Mouse (Mus musculus) gastrocnemius, postnatal 4 days (tissue): Measurements from ENCODE around the gene Sltm. TPM values are rescaled to one million over a fixed set of nuclear protein-coding genes. Genes with fewer than 3 reads are reported as not detected.
"Not testable (repeated sequence)": the region's sequence is repeated elsewhere in the genome, so short reads cannot be mapped to it uniquely, and the experiment has no call there.

ENCODE experiments used
- DNase-seq, 2 experiments: peaks; one replicate each; pipeline ENCODE4 v3.0.0; 2021 to 2022; ENCODE audit warnings: low spot score in 2 of 2, mixed read lengths in 2 of 2
- total RNA-seq, 2 experiments: library from RNA; stranded (reverse); gene quantifications; 2 replicates each; pipeline ENCODE4 v1.2.3; 2021

The Sltm gene
- total RNA-seq, 2 experiments from 2014 or later = 25.4 to 32.1 TPM

DNA sequence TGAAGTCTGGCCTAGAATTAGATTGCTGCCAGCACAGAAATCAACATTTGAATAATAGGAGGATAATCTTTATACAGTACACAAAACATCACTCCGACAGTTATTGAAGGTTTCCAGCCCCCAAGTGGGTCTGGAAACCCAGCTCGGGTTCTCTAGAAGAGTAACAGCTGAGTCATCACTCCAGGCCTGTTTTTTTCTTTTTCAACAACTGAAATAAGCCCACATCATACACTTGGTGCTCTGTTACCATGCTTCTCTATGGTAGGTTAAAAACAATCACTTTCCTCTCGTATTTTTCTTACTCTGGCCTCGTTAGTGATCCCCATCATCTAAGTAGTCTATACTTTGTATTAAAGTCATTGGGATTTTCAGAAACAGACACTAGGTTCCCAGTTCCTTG is 5.8 kb downstream of the Sltm start:
- no peak for DNase-seq

DNA sequence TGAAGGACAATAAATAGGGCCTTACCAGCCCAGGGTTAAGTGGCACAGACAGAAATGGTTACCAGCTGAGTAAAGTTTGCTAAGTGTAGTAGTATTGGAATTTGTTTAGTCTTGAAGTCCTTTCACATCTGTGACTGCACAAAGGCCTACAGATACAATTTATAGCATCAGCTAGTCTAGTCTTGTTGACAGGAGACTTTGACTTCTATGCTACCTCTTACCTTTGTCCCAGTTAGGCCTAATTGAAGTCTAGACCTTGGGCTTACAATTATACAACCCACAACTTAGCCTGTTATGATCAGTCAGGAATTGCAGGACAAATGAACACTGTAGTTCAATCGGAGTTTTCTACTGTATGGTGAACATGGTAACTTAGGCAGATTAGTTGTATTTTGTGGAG is 9.0 kb downstream of the Sltm start:
- no peak for DNase-seq

DNA sequence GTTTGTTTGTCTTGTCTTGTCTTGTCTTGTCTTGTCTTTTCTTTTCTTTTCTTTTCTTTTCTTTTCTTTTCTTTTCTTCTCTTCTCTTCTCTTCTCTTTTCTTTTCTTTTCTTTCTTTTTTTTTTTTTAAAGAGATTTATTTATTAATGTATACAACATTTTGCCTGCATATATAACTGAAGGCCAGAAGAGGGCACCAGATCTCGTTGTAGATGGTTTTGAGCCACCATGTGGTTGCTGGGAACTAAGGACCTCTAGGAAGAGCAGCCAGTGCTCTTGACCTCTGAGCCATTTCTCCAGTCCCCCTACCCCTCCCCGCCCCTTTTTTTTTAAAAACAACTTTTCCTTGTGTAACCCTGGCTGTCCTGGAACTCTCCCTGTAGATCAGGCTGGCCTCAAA is 9.7 kb downstream of the Sltm start:
- not testable (repeated sequence) for DNase-seq

DNA sequence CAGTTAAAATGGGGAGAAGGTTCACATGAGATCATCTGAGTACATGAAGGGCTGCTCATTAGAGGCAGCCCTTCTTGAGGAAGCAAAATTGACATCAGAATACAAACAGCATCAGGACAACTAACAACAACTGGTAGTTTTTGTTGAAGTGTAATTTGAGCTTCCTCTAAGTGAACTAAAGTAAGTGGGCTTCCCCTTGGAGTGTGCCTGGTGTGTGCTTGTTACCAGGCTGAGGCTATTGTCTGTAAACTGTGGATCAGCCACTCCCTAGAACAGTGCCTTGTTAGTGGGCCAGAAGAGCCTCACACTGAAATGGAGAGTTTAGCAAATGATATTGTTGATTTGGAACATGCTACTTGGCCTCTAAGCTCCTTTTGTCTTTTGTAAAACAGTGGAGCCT is 12.9 kb downstream of the Sltm start:
- DNase-seq = no peak

DNA sequence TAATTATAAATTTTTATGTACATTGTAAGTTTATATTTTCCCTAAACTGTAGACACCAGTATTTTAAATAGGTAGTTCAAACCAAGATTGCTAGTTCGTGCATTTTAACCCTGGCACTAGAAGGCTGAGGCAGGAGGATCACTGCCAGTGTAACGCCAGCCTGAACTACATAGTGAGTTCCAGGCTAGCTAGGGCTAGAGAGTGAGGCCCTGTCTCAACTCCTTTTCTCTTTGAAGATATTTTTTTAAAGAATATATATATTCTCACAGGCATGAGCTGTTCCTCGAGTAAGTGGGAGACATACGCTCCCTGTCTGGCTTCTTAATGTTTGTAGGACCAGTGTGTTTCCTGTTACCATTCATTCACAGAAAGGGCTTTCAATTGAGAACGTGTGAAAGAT is 14.2 kb downstream of the Sltm start:
- DNase-seq = no peak

DNA sequence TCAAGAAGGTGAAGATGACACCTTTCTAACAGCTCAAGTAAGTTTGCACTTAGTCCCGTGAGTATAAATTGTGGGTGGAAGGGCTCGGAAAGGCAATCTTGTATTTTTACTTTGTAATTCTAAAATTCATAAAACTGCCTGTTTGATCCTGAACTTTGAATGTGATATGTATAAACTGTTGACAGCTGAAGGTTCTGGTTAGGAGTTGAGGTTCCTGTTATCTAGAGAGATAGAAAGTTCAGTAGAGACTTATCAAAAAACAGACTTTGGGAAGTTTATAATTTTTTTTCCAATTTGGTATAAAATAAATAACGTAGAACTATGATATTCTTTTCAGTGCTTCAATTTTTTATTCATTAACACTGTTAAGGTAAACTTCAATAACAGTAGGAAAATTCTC is 20.3 kb downstream of the Sltm start:
- no peak for DNase-seq

DNA sequence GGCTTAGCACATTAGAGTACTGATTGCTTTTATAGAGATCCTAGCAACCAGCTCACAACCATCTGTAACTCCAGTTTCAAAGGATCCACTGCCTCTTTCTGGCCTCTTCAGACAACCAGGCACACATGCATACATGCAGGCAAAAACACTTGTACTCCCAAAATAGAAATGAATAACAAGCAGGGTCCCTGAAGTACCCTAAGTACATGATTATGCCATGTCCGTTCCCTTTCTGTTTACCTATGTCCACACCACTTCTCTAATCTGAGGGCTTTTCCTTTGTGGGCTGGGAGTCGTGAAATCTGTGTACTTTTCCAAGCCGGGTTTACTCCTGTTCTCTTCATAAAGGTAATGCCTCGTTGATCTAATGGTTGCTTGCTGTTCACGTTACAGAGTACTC is 25.1 kb downstream of the Sltm start:
- DNase-seq = no peak

DNA sequence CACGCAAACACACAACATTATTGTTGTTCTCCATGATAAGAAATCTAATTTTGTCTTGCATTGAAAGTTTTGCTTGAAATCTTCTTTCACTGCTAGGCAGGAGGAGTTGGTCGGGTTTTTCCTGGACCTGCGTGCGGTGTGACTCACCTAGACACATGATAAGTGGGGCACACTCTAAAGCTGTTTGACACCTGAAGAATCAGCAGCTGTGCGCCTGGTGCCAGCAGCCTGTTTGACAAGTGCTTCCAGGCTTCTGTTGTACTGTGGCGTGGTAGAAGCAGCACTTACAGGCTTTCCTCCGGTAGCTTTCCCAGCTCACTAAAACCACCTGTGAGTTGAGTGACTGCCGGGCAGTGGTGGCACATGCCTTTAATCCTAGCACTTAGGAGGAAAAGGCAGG is 27.8 kb downstream of the Sltm start:
- no peak for DNase-seq

DNA sequence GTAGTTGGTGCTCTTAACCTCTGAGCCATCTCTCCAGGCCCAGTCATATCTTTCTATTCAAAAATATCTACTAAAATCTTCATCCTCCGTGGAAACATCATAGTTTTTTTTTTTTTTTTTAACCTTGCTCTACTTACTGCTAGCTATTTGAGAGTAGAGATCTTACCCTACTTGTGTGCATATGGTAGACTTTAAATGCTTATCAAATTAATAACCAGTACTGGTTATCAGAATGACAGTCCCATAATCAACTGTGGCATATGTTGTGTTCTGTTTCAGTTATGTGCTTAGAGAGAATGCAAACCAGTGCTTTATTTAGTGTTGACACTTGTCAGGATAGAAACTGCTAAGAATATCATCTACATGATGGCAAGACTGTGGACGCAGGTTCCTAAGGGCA is 35.6 kb downstream of the Sltm start:
- DNase-seq = no peak

DNA sequence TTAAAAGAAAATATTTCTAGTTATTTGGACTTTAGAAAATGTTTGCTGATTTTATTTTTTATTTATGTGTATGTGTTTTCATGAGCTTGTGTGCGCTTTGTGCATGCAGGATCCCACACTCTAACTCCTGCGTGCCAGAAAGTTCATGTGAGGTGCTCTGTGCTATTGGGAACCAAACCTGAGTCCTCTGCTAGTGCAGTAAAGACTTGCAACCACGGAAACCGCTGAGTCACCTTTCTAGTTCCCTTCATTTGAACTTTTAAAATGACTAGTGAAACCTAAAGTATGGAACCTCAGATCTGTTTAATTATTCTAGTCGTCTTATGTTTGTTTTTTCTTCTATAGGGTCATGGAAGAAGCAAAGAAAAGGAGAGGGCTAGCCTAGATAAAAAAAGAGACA is 38.4 kb downstream of the Sltm start:
- DNase-seq = no peak

DNA sequence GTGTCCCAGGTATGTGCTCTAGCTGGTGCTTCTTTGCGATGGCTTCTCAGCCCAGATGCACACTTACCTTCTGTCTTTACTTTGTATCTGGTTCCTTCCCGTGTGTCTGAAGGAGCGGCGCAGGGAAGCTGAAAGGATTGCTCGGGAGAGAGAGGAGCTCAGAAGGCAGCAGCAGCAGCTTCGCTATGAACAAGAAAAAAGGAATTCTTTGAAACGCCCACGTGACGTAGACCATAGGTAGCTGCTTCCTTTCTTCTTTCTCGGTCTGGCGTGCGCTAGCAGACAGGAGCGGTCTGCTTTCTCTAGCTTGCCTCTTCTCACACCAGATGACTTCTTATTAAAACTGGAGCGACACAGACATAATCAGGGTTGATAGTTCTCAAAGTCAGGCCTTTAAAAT is 42.1 kb downstream of the Sltm start:
- no peak for DNase-seq

DNA sequence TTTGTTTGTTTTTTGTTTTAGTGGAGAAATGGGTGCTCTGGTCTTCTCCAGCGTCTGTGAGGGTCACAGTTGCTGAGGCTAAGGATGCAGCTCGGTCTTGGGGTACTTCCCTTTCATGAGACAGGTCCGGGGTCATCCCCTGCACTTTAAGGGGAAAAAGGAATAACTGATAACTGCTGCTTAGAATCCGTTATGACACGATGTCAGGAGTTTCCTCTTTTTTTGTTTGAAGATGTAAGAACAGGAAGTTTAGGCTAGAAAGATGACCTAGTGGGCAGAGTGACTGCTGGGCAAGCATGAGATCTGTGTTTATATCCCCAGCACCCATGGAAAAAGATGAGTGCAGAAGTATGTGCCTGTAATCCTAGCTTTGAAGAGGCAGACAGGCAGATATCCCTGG is 42.6 kb downstream of the Sltm start:
- no peak for DNase-seq

DNA sequence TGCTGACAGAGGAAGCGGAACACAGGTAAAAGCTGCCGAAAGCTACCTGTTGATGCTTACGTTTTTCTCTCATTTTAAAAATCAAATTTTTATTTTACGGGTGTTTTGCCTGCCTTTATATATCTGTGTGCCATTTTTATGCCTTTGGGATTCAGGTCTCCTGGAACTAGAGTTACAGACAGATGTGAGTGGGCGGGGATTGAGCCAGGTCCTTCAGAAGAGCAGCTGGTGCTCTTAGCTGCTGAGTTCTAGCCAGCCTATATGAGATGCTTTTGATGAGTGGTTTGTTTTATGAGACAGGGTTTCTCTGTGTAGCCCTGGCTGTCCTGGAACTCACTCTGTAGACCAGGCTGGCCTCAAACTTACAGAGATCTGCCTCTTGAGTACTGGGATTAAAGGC is 44.6 kb downstream of the Sltm start:
- no peak for DNase-seq

DNA sequence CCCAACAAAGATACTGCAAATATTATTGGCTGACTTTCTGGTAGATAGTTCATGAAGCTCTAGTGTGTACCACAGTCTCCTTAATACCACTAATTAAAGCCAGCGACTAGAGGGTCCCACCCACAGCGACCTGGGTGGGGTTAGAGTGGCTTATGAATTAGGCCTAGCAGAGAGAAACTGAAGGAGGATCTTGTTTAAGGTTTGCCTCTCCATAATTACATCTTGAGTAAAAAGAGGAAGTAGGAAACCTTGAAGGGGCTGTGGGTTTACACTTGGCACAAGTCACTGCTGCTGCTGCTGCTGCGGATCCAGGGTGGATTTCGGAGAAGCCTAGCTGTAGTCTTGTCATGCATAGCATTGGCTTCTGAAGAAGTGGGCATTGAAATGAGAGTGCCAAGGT is 48.2 kb downstream of the Sltm start:
- DNase-seq = no peak

DNA sequence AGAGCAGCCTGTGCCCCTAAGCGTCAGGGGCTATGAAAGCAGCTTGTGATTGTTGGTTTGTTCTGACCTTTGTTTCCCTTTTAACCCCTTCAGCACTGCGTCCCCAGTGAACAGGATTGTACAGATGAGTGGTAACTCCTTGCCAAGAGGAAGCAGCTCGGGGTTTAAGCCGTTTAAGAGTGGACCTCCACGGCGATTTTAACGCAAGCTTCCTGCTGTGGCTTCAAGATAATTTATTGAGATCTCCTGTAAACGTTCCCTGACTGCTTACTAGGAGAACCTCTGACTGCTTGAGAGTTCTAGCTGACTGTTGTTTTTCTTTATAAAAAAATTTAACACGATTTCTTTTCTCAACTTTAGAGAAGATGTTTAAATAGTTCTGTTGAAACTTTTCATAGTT is 48.9 kb downstream of the Sltm start:
- DNase-seq = no peak

DNA sequence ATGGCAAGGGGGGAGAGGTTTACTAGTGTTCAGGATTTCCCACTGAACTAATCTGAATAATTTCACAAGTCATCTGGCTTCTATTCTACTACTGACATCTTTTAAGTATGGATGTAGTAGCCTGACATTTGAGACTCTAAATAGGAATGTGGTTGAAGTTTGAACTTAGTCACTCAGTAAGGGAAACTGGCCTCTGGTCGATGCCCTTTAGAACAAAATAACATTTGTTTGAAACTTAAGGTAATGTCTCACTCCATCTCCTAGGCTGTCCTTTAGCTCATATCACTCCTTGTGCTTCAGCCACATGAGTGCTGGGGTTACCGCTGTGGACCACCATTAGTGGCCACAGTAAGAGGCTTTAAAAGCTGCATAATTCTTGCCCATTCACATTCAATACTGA is 55.7 kb downstream of the Sltm start:
- DNase-seq = no peak

DNA sequence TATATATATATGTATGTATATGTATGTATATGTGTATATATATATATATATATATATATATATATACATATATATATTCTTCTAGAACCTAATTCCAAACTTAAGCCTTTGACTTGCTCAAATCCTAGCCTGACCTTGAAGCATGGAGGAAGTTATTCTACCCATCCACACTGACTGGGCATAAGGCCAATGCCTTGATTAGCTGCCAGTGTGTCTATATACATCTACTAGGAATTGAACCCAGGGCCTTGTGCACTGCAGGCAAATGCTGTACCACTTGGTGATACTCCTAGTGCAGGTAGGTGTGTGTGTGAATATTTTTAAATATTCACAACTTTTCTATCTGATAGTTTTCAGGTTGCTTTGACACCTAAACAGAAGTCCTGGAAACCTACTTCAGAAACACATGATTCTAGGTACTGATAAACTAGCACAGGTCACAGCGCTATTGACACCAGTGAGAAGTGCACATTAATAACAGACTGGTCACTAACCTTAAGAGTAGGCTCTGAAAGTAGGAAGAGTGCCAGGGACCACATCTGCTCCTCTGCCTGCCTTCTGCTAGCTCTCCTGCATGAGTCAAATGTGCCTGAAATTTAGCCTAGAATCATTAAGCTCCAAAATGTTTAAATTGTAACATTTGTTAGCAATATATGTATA is 59.8 kb downstream of the Sltm start:
- no peak for DNase-seq

DNA sequence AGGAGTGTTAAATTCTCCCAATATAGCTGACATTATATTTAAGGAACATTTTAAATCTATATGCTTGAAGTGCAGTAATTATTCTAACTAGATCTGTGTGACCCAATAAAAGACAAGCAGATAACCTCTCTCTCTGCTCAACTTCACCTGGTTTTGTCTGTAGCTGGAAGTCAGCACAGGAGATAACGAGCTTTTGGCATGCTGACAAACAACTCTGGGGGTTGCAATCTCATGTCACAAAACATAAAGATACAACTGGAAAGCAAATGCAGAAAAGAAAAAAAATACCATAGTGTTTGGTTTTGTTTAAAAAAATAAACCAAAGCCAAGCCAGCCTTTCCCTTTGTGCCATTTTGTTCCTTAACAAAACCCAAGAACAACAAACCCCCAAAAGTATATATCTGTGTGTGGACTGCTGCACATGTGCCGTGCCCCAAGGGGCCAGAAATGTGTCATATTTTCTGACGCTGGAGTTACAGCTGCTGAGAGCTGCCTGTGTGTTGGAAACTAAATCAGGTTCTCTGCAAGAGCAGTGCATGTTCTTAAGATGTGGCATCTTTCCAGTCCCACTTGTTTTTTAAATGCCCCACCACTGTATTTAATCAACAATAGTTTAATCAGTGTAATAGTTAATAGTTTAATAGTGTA is 68.6 kb downstream of the Sltm start:
- no peak for DNase-seq

DNA sequence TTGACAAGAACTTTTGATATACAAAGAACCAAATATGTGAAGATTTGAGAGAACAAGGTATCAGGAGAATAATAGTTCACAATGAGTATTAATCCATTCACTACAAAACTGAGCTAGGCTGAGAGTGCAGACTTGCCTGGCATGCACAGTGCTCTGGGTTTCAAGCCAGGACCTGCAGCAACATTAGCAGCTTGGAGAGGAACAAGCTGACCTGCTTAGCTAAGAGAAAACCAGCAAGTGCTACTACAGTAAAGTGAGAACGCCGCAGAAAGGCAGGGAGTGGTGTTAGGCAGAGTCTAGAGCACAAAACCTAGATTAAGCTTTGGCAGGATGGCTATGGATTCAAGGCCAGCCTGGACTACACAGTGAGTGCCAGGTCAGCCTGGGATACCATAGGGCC is 87.2 kb downstream of the Sltm start:
- DNase-seq = no peak

DNA sequence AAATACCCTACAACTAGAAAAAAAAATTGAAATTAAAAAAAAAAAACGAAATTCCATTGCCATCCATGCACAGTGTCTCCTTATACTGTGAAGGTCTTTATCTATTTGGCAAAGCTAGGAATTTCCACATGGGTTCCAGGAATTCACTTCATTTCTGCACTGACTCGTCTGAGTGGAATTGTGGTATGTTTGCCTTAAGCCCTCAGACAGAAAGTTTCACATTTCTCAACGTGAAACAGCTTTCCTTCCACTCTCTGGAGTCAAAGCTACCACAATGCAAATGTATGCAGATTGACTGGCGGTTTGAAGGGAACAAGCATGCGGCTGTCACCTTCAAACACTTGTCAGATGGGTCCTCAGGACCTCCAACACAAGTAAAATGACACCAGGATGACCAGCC is 89.1 kb downstream of the Sltm start:
- no peak for DNase-seq

DNA sequence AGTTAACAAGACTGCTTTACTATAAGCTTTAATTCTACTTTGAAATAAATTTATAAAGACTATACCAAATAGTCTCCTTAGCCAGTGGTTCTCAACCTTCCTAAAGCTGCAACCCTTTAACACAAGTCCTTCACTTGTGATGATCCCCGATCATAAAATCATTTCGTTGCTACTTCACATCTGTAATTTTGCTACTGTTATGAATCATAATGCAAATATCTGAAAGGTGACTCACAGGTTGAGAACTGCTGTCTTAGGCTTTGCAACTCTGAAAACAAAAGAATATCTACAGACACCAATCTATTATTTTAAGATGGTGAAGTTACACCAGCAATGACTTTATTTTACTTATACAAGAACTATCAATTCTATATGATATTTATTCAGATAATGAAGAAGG is 94.2 kb downstream of the Sltm start:
- DNase-seq = no peak
